Mouse (Mus musculus): ENCODE measurements at regions not wholly inside any gene's neighbourhood (a gene's known extent, or its start where the extent isn't known, plus 50 kb on each side); places are given as distances from the start of the nearest gene placed in this dataset.

DNA sequence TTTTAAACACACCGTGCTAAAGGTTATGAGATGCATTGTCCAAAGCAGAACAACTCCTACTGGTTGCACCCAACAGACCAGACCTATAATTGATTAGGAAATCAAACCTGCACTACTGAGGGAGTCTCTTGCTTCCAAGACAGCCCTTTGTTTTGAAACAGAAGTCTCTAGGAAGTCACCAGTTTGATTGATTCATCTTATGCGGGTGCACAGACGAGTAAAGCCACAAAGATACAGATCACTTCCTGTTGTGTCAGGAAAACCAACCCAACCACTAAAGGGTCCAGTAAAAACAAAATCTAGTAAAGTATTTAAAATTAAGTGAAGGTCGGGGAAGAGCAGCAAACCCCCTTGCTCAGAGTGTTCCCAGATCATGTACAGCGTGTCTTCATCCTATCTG lies 58.3 kb upstream of the N6amt1 start:
- dilution Hi-C loops (cut with MboI; ENCODE audit: extremely low pct_ligation_motif_present, extremely low pct_unique_long_range_greater_than_20kb, low sequenced_read_pairs): no loop called here
- Histone ChIP-seq H3K27ac (ENCODE audit: insufficient read depth, low read depth) (no peak overlapping the region), H3K4me1 (ENCODE audit: control insufficient read depth in 1 of 2, insufficient read depth in 2 of 2) (no peaks in the 10 kb centered on the region)

DNA sequence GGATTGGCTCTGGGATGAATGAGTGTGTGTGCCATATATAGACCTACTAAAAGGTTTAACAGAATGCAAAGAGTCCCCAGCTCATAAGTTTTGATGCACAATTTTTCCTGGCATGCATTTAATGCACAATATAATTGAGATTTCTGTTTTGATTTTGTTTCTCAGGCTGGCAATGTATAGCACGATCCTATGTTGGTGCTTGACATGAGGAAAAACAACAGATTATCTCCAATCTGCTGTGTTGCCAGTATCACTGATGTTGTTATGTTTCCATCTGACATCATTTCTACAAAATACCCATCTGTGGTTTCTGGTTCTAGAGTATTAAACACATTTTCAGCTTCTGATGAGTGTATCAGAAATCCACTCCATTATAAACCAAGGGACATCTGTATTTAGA lies 61.2 kb upstream of the N6amt1 start:
- H3K79me2 ChIP-seq (replicated peaks; ENCODE audit: control insufficient read depth, extremely low read depth, insufficient read depth, poor library complexity, severe bottlenecking): no peaks in the 10 kb centered on the region
- H3K27ac ChIP-seq (ENCODE audit: insufficient read depth, low read depth): no peak overlapping the region
- in situ Hi-C loops (cut with MboI; ENCODE audit: low pct_ligation_motif_present, low pct_unique_long_range_greater_than_20kb, low sequenced_read_pairs): no loop called here
- DNase-seq (ENCODE audit: extremely low read depth): no peak
- TF ChIP-seq PAX5 (IDR thresholded peaks at IDR 0.05; ENCODE audit: low read length): no peak
- no peak for TF ChIP-seq ZMIZ1 (IDR thresholded peaks at IDR 0.05; ENCODE audit: low read depth, low read length)
- H3K27me3 ChIP-seq (replicated peaks): no peaks in the 10 kb centered on the region
- H3K36me3 ChIP-seq (replicated peaks in 1 of 2; ENCODE audit: control insufficient read depth in 1 of 2, insufficient read depth in 1 of 2, low read length in 1 of 2): no peaks in the 10 kb centered on the region
- no peak overlapping the region for H3K4me3 ChIP-seq (replicated peaks in 1 of 3; ENCODE audit: low read depth in 2 of 3, low read length in 2 of 3, poor library complexity in 1 of 3)
- no peaks in the 10 kb centered on the region for H3K4me1 ChIP-seq (ENCODE audit: control insufficient read depth in 1 of 2, insufficient read depth in 2 of 2)
- H3K9me3 ChIP-seq (replicated peaks; ENCODE audit: low read length): no peaks in the 10 kb centered on the region
- dilution Hi-C loops (cut with MboI; ENCODE audit: extremely low pct_ligation_motif_present, extremely low pct_unique_long_range_greater_than_20kb, low sequenced_read_pairs): no loop called here
- H3K4me2 ChIP-seq (ENCODE audit: insufficient read depth, low read depth, poor library complexity, severe bottlenecking): no peak overlapping the region
- no peak overlapping the region for H3K9ac ChIP-seq (ENCODE audit: insufficient read depth, low read depth)

More for the DNA sequence above, 58.3 kb upstream of the N6amt1 start:
- Histone ChIP-seq H3K4me2 (ENCODE audit: insufficient read depth, low read depth, poor library complexity, severe bottlenecking) (no peak overlapping the region), H3K4me3 (replicated peaks in 1 of 3; ENCODE audit: low read depth in 2 of 3, low read length in 2 of 3, poor library complexity in 1 of 3) (no peak overlapping the region), H3K27me3 (replicated peaks) (no peaks in the 10 kb centered on the region), H3K36me3 (replicated peaks in 1 of 2; ENCODE audit: control insufficient read depth in 1 of 2, insufficient read depth in 1 of 2, low read length in 1 of 2) (no peaks in the 10 kb centered on the region), H3K79me2 (replicated peaks; ENCODE audit: control insufficient read depth, extremely low read depth, insufficient read depth, poor library complexity, severe bottlenecking) (no peaks in the 10 kb centered on the region), H3K9ac (ENCODE audit: insufficient read depth, low read depth) (no peak overlapping the region), H3K9me3 (replicated peaks; ENCODE audit: low read length) (no peaks in the 10 kb centered on the region)
- in situ Hi-C loops (cut with MboI; ENCODE audit: low pct_ligation_motif_present, low pct_unique_long_range_greater_than_20kb, low sequenced_read_pairs): no loop called here
- no peak for DNase-seq (ENCODE audit: extremely low read depth)
- TF ChIP-seq JUND (conservative IDR thresholded peaks at IDR 0.05; ENCODE audit: low read depth, low read length) (no peak), NRF1 (IDR thresholded peaks at IDR 0.05; ENCODE audit: low read depth, low read length) (no peak), MYC (IDR thresholded peaks at IDR 0.05; ENCODE audit: low read depth, low read length) (no peak), MAFK (IDR thresholded peaks at IDR 0.05; ENCODE audit: insufficient replicate concordance, low read length) (no peak), MXI1 (IDR thresholded peaks at IDR 0.05; ENCODE audit: low read depth, low read length) (no peak), ZKSCAN1 (IDR thresholded peaks at IDR 0.05; ENCODE audit: borderline replicate concordance, low read depth, low read length) (no peak), RAD21 (IDR thresholded peaks at IDR 0.05; ENCODE audit: low read depth, low read length) (no peak)

DNA sequence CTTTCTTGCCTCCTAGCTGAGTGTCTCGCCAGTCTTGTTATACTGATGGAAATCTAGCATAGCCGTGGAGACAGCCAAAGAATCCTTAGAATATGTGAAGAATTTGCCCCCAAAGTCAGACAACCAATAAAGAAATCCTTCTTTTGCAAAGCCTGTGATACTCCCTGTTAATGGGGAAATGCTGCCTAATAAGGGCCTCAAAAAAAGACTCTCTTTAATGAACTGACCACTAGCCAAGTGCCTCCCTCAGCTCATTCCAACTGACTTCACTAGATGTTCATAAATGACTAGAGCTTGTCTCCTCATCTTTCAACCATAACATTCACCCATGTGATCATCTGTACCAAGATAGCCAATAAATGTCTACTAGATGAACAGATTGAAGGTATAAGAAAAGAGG lies 62.3 kb upstream of the N6amt1 start:
- Histone ChIP-seq H3K4me2 (ENCODE audit: insufficient read depth, low read depth, poor library complexity, severe bottlenecking) (no peak overlapping the region), H3K79me2 (replicated peaks; ENCODE audit: control insufficient read depth, extremely low read depth, insufficient read depth, poor library complexity, severe bottlenecking) (no peaks in the 10 kb centered on the region), H3K27ac (ENCODE audit: insufficient read depth, low read depth) (no peak overlapping the region), H3K4me3 (replicated peaks in 1 of 3; ENCODE audit: low read depth in 2 of 3, low read length in 2 of 3, poor library complexity in 1 of 3) (no peak overlapping the region), H3K9me3 (replicated peaks; ENCODE audit: low read length) (no peaks in the 10 kb centered on the region), H3K4me1 (ENCODE audit: control insufficient read depth in 1 of 2, insufficient read depth in 2 of 2) (no peaks in the 10 kb centered on the region), H3K9ac (ENCODE audit: insufficient read depth, low read depth) (no peak overlapping the region), H3K36me3 (replicated peaks in 1 of 2; ENCODE audit: control insufficient read depth in 1 of 2, insufficient read depth in 1 of 2, low read length in 1 of 2) (no peaks in the 10 kb centered on the region), H3K27me3 (replicated peaks) (no peaks in the 10 kb centered on the region)
- TF ChIP-seq ZNF384 (IDR thresholded peaks at IDR 0.05; ENCODE audit: low read depth, low read length): no peak
- no peak for TF ChIP-seq POLR2AphosphoS2 (IDR thresholded peaks at IDR 0.05; ENCODE audit: low read depth, low read length)
- no peak for TF ChIP-seq GABPA (IDR thresholded peaks at IDR 0.05; ENCODE audit: insufficient replicate concordance, low read depth, low read length)
- TF ChIP-seq BHLHE40 (IDR thresholded peaks at IDR 0.05; ENCODE audit: low read depth, low read length): no peak
- TF ChIP-seq MAFK (IDR thresholded peaks at IDR 0.05; ENCODE audit: insufficient replicate concordance, low read length): no peak
- no peak for TF ChIP-seq MEF2A (IDR thresholded peaks at IDR 0.05; ENCODE audit: borderline replicate concordance, low read depth, low read length)
- TF ChIP-seq KAT2A (IDR thresholded peaks at IDR 0.05; ENCODE audit: insufficient replicate concordance, low read length): no peak
- TF ChIP-seq TCF12 (IDR thresholded peaks at IDR 0.05; ENCODE audit: low read depth, low read length): no peak
- TF ChIP-seq SIN3A (IDR thresholded peaks at IDR 0.05; ENCODE audit: low read length): no peak
- TF ChIP-seq E2F4 (IDR thresholded peaks at IDR 0.05; ENCODE audit: insufficient replicate concordance, low read depth, low read length): no peak
- DNase-seq (ENCODE audit: extremely low read depth): no peak
- in situ Hi-C loops (cut with MboI; ENCODE audit: low pct_ligation_motif_present, low pct_unique_long_range_greater_than_20kb, low sequenced_read_pairs): no loop called here
- dilution Hi-C loops (cut with MboI; ENCODE audit: extremely low pct_ligation_motif_present, extremely low pct_unique_long_range_greater_than_20kb, low sequenced_read_pairs): no loop called here

All from CH12.LX (cell line).